Mouse (Mus musculus): ENCODE measurements at regions not wholly inside any gene's neighbourhood (a gene's known extent, or its start where the extent isn't known, plus 50 kb on each side); places are given as distances from the start of the nearest gene placed in this dataset.

DNA sequence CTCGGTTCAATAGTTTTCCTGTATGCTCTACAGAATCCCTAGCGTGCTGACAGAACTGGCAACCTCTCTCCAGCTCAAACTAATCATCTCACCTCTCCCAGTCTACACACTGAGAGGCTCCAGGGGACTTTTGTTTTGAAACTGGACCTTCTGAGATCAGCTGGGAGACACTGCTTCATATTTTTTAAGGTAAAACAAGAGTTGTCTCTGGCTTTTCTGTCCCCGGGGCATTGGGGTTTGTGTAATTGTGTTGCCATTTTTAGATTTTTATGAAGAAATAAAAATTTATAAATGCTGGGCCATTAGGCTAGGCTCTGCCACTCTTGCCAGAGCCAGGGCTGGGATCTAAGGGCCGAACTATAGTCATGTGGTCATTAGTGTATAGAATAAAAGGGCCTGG is 179.8 kb upstream of the Cdh5 start:
- peak in 1 of 2 experiments; percentile 27 for DNase-seq (ENCODE audit: inconsistent age in 2 of 2, low spot score in 1 of 2)

DNA sequence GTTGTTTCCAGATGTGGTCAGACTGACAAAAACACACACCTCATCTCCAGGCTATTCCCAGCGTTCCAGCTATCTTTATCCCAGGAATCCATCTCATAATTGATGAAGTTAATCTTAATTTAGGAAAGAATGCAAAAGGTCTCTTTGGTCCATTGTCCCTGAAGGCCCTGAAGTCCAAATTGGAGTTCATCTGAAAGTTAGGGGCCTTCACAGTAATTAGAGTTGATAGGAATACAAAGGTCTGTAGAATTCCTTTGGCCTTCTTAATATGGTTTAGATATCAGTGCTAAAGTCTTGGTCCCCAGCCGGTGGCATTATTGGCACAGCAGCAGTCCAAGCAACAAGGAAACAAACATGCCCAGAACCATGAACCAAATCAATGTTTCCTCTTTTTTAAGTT is 178.7 kb upstream of the Cdh5 start:
- no peak for DNase-seq (ENCODE audit: inconsistent age in 2 of 2, low spot score in 1 of 2)

DNA sequence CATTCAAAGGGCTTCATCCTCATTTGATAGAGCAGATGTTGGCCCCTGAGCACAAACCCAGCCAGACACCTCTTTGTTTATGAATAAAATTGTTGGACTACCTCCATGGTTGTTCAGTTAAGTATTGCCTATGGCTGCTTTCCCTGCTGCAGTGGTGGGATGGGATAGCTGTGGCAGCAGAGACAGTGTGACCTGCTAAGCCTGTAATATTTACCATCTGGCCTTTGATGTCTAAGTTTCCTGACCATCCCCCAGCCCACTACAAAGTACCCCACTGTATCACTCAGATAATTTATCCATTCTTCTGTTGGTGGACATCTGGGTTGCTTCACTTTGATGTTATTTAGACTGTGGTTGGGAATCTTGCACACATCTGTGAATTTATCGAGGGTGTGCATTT is 168.7 kb upstream of the Cdh5 start:
- no peak for DNase-seq (ENCODE audit: inconsistent age in 2 of 2, low spot score in 1 of 2)

DNA sequence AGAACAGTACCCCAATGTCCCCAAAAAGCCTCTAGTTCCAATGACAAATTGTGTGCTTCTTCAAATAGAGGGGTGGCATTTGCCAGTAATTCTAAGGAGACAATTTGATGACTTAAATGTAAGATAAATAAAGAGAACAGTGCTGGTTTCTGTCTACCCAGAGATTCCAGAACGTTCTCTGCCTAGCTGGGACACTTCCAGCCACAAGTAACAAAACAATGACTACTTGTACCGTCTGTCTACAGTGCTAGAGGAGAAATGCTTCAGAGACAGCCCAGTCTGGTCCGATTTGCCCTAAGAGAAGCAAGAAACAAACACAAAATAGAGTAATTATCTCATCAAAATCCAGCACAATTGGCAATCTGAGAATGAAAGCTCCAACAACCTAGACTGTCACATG is 164.9 kb upstream of the Cdh5 start:
- DNase-seq (ENCODE audit: inconsistent age in 2 of 2, low spot score in 1 of 2), result no peak

DNA sequence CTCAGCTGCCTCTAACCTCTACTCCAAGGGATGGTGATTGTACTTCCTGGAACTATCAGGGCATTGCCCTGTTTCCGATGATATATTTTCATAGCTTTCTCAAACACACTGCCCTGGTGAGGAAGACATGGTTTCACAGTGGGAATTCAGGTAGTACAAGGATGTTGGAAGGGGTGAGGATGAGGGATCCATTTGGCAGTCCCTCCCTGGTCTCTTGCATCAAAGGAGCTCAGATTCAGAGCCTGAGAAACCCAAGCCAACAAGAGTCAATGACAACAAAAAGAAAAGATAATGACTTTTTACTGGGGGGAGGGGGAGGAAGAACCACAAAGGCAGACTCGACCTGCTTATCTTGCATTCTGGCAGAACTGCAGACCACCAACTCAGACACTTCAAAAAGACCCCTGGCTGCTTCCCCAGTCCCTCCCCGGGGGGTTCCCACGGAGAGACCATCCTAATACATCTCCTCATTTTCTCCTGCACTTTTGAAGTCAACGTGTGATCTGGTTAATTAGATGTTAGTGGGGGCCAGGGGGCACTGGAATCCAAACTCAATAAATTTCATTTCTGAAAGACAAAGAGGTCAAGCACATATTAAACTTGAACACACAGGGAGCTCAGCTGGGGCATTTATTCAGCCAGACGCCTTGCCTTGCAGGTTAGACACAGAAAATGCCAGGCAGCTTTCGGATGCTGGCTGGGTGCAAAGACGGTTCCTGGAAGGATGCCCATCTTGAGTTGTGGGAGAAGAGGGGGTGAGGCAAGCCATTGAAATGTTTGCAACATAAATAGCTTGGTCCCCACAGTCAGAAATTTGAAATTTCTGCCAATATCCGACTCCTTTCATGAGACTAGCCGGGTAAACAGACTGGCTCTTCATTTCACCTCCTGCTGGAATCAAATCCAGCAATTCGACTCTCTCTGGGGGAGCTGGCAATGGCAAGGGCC is 162.9 kb upstream of the Cdh5 start:
- no peak for DNase-seq (ENCODE audit: inconsistent age in 2 of 2, low spot score in 1 of 2)

DNA sequence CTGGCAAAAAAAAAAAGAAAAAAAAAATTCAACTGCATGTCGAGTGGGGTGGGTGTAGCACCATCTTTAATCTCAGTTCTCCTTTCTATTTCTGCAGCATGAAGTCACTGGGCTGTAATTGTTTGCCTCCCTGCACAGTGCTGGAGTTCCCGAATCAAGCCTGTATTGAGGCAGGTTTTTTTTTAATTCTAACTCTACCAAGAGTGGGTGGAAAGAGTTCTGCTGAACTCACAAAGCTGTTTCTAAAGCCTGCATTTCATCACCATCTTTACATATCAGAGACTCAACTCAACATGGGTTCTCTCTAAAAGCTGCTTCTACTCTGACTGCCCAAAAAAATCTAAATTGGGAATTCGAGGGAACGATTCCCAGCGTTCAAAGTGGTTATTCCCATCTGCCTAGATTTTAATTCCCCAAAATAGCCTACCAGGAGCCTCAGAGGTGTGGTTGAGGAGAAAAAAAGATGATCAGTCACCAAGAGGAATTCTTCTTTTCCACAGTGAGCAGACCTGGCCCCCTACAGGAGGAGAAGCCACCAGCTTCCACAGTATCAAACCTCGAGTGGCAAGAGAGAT is 160.4 kb upstream of the Cdh5 start:
- DNase-seq (ENCODE audit: inconsistent age in 2 of 2, low spot score in 1 of 2), result no peak

DNA sequence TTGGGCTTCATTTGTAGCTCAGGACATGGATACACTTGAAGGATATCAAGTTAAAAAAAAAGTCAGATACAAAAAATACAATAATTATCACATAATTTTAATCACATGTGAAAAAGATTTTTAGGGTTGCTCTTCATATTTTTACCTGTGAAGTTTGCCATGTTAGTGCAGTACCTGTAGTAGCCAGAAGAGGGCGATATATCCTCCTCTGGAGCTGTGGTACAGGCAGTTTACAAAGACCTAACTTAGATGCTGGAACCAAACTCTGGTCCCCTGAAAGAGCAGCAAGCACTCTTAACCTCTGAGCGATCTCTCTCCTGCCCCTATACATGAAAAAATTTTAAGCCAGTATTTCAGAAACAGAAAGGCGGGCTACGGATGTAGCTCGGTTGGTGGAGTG is 153.0 kb upstream of the Cdh5 start:
- DNase-seq (ENCODE audit: inconsistent age in 2 of 2, low spot score in 1 of 2), result peak in 1 of 2 experiments; percentile 31

DNA sequence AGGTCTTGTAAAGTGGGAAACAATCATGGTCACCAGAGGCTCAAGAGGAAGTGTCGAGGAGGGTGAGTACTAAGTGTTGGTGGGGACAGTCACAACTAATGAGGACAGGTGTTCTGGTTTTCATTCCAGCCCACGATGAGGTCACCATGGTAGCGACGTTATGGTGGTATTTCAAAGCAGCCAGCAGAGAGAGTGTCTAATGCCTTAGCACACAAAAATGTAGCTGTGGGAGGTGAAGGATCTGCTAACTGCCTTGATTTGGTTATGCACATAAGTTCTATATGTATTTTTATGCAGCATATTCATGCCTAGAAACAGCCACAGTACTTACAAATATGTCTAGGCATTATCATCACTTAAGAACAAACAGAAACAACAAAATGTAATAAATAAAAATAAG is 151.0 kb upstream of the Cdh5 start:
- DNase-seq (ENCODE audit: inconsistent age in 2 of 2, low spot score in 1 of 2), result no peak

DNA sequence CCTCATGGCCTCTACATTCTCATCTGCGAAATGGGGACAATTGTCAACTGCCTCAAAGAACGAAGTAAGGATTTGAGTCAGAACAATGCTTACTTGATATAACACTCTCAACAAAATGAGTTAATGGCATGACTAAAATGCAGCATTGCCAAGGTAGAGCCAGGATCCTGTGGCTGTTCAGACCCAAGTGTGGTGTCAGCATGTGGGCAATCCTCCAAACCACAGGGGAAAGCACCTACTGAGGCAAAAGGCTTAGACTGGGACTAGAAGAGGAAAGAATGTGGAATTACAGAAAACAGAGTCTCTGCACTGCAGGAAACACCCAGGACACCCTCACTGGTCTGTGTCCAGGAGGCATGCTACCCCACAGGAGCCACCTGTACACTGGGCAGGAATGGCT is 147.8 kb upstream of the Cdh5 start:
- DNase-seq (ENCODE audit: inconsistent age in 2 of 2, low spot score in 1 of 2), result no peak

DNA sequence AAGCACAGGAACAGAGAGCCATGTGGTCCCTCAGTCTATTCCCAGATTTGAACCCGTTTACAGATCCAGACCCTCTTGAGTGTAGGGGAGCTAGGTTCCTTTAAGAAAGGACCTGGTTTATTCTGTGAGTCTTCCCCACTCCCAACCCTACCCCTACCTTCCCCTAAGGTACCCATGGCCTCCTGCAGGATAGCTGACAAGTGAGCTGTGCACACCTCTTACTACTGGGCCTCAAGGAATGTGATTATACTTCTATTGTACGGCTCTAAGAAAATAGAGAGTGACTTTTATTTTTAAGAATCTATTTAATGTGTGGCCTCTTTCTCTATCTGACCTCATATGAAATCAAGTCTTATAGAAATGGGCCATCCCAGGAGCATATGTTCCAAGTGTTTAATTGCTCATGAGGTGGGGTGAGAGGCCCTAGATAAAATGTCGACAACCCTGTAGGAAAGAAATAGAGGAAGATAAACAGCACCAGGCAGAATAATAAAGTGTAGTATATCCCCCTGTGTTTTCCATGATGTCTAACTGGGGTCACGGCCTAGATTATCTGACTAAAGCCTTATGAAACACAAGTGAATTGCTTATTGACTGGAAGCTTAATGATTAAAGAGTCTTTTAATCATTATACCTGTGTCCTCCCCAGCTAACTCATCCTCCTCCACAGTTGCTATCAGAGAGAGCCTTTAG is 145.7 kb upstream of the Cdh5 start:
- DNase-seq (ENCODE audit: inconsistent age in 2 of 2, low spot score in 1 of 2), result no peak

DNA sequence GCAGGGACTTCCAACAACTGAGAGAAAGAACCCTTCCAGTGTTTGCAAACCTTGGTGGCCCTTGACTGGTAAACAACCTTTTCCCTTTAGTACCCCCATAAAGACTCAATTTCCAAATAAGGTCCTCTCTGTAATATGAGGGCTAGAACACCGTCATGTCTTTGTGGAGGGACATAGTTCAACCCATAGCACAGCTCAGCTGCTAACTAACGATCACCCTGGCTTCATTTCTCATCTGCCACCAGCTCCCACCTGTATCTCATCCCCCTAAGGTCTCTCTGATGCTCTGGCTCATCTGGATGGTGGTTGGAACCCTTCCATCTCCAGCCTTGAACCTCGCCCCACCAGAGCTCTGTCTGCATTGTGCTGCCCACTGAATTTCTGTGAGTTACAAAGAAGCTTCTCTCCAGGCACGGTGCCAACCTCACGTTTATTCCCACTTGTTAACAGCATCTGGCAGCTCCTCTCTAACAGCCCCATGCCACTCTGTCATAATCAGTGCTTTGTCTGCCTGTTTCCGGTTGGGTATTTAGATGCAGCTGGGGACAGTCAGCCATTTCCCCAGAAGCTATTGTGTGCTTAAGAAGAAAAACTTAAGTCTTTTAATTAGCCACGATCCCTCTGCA is 137.0 kb upstream of the Cdh5 start:
- no peak for DNase-seq (ENCODE audit: inconsistent age in 2 of 2, low spot score in 1 of 2)

DNA sequence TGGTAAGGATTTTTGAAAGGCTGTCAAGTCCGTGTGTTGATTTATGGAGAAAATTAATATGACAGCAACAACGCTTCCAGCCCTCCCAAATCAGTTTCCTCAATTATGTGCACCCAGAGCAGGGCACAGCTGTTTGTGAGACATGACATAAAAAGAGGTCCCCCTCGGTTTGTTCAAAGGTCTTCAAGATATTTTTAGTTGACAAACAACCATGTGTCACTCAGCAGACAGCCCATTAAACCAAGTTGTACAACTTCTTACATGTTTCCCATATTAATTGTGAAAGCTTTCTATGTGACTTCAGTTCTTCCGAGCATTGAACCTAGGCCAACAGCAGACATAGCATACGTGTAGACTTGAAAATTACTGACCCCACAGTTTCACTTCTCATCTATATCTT is 131.5 kb upstream of the Cdh5 start:
- DNase-seq (ENCODE audit: inconsistent age in 2 of 2, low spot score in 1 of 2), result no peak

DNA sequence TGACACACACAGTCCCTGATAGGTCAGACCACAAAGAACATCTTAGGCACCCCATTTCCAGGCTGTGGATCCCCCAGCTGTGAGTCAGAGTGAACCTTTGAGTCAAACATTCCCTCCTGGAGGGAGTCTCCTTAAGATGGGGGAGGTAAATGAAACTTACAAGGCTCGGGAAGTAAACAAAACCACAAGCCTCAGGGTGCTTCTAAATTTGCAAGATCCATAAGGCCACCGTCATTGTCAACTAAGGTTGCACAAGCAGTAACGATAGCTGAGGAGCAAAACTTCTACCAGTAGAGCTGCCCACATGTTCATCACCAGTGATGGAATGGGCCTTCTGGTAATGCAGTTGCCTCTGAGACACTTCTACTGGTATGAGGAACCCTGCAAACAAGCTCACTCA is 130.9 kb upstream of the Cdh5 start:
- DNase-seq (ENCODE audit: inconsistent age in 2 of 2, low spot score in 1 of 2), result no peak

DNA sequence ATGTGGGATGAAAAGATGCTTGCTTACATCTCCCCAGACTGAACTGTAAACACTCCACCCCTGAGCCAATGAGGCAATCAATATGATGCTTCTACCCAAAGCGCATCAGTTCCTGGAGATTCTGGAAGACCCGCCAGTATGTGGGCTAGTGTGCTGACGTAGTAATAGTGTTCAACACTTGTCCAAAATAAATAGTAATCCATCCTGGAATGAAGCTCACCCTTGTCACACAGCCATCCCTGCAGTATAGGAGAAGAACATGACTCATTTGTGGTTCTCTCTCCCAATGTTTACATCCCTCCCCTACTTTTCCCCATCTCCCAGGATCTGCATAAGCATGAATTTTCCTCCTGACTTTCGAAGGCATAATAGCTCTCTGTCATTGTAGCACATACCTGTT is 130.5 kb upstream of the Cdh5 start:
- no peak for DNase-seq (ENCODE audit: inconsistent age in 2 of 2, low spot score in 1 of 2)

DNA sequence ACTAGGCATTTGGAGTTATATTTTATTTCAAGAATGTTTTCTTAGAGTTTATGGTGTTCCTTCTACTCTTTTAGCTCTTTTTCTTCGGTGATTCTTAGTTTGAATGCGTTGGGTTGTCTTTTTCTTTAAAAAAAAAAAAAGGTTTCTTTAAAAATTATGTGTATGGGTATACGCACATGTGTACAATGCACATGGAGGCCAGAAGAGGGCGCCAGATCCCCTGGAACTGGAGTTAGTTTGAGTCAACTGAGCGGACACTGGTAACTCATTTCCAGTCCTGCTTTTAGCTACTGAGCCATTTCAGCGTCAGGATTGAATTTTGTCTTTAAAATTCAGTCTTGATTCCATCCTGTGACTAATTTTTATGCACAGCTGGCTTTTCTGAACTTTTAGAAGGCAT is 124.9 kb upstream of the Cdh5 start:
- DNase-seq (ENCODE audit: inconsistent age in 2 of 2, low spot score in 1 of 2), result no peak

DNA sequence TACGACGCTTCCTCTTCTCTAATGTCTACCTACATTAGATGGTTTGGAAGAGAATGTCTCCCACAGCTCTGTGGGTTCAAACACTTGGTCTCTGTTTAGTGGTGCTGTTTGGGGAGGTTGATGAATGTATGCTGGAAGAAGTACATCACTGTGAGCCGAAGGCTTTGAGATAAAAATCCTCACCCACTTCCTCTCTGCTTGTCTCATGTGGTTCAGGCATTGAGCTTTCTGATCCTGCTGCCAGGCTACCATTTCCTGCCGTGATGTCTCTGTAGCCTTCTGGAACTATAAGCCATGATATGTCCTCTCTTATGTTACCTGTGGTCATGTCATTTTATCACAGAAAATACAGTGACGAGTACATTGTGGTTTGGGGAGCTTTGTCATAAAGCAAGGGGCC is 122.5 kb upstream of the Cdh5 start:
- DNase-seq (ENCODE audit: inconsistent age in 2 of 2, low spot score in 1 of 2), result no peak

DNA sequence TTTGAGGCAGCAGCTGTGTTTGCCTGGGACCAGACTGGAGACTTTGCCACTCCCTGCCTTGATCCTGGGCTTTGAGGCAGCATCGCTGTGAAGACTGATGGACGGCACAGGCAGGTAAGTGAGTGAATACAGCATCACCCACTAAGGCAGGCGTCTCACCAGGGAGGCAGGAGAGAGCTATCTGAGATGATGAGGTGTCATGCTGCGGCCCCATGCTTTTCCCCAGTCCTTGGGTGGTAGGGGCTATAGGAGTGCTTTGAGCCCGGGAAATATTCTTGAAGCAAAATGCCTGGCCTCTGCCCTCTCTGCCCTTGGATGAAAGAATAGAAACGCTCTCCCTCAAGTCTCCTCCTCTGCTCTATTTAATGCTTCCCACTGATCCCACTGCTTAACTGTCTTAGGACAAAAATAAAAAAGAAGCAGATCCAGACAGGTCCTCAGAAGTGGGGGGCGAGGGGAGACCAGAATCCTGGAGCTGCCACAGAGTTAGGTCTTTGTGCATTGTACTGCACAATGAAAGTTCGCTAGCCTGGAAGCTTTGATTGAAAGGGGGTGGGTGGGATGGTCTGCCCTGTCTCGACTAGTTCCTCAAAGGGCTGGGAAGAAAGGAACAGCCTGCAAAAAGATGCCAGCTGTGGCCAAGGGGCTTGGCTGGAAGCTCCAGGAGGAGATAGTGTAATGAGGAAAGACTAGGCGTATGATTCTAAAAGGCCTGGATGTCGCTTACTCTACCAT is 117.4 kb upstream of the Cdh5 start:
- DNase-seq (ENCODE audit: inconsistent age in 2 of 2, low spot score in 1 of 2), result no peak

DNA sequence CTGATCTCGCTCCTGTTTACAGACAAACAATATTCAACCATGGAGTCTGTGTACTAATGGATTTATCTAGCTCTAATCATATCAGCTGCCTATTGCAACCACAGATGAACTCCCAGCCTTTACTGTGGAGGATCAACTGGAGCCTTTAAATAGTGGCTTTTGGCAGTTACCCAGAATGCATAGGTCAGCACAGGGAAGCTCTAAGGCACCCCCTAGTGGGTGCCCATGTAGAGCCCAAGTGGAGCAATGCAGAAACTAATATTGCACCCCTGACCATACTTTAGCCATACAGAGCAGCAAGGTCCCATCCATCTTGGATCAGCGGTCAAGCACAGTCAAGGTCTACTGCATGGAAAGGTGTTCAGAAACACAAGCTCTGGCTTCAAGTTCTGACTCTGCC is 115.8 kb upstream of the Cdh5 start:
- DNase-seq (ENCODE audit: inconsistent age in 2 of 2, low spot score in 1 of 2), result no peak

DNA sequence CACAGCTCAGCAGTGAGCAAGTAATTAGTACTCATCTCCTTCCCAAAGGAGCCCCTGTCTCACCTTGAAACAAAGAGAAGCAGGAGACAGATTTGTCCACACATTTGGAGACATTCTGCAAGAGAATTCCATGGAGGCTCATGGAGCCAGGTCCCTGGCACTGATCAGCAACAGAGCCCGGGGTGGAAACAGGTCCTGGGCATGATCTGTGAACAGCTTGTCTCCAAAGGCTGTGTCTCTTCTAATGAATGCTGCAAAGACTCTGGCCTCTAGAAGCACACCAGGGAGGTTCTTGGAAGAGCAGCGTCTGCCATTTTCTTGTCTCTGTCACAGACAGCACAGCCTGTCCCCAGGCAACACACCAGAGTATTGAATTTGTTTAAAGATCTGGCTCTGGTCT is 107.5 kb upstream of the Cdh5 start:
- DNase-seq (ENCODE audit: inconsistent age in 2 of 2, low spot score in 1 of 2), result no peak

DNA sequence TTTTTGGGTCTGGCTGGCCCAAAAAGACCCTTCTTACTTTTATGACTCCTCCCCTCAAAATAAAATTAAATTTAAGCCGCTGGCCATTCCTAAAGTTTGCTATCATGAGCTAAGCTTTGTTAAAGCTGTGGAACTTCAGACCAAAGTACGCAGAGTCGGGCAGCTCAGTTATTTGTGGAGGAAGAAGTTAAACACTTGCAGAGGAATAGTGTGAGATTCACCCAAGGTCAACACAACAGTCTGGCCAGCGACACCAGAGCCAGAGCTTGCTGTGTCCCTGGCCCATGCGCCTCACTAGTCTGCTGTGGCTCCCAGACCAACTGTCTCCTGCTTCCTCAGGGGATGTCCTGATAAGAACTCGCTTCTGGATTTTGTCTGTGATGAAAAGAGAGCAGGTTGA is 103.3 kb upstream of the Cdh5 start:
- DNase-seq (ENCODE audit: inconsistent age in 2 of 2, low spot score in 1 of 2), result peak in 1 of 2 experiments; percentile 26

DNA sequence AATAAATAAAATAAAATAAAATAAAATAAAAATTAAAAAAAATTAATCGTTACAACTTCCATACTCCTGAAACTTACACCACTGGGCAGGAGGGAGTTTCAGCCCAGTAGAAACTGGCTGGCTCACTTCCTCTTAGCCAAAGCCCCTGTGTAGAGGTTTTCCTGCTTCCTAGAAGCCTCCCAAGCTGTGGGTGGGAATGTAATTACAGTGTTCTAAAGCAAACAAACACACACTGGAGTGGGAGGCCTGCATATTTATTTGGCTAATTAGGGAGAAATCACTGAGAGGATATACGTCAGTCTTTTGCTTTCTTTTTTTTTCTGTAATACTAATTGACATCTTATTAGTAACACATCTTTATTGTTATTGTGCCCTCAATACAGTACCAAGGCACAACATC is 94.2 kb upstream of the Cdh5 start:
- no peak for DNase-seq (ENCODE audit: inconsistent age in 2 of 2, low spot score in 1 of 2)

All from adrenal gland, adult (tissue).